Comparison of ENCODE assay signal across 21 mouse cellular contexts in the genomic region with DNA sequence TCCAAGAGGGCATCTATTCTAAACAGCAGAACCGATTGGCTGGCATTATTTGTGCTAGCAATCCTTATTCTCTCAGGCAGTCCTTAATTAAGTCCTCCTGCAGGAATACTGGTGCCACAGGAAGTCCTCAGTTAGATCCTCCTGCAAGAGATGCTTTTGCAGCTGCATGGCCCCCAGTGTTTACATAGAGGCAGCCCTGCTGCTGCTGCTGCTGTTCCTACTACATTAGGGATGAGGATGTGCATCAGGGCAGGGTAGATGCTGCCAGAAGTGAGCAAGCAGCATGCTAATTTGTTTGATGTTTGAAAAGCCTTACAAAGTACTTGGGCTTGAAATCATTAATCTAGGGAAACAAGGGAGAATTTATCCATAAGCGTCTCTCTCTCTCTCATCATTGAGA.
DNase-seq lines count a peak whose midpoint lies in the region; ATAC-seq lines count a peak whose summit lies in the region.
"Had no signal": no experiment of that assay in that cellular context is flagged by ENCODE, and none has a peak within 500 bp of the region (broad histone marks: within the 10 kb centered on the region; RNA-seq: fewer than 3 reads in every experiment).

No protein-coding gene starts in this region.

- H3K27me3 ChIP-seq in hindbrain, embryonic 15.5 days = no peaks in the 10 kb centered on the region
- no peaks in the 10 kb centered on the region for H3K27me3 ChIP-seq in hindbrain, embryonic 10.5 days (ENCODE audit: insufficient read depth, poor library complexity, severe bottlenecking)
- no peaks in the 10 kb centered on the region for H3K27me3 ChIP-seq in neural tube, embryonic 14.5 days (ENCODE audit: control insufficient read depth, insufficient read depth, low read length)
- H3K27me3 ChIP-seq in neural tube, embryonic 15.5 days (replicated peaks) = no peaks in the 10 kb centered on the region
- H3K27me3 ChIP-seq in intestine, embryonic 16.5 days (replicated peaks; ENCODE audit: control insufficient read depth, insufficient read depth, low read length) = no peaks in the 10 kb centered on the region
- H3K27me3 ChIP-seq: CH12.LX; forebrain, embryonic 15.5 days; heart, embryonic 13.5 days; Patski had no signal

- no peak overlapping the region for H3K27ac ChIP-seq in hindbrain, embryonic 15.5 days (replicated peaks)
- H3K27ac ChIP-seq in hindbrain, embryonic 10.5 days = no peak overlapping the region
- H3K27ac ChIP-seq in neural tube, embryonic 14.5 days (ENCODE audit: low read depth, low read length) = no peak overlapping the region
- 0 out of 2 replicates have a peak overlapping the region, but pooled peaks have one; percentile 23 for H3K27ac ChIP-seq in neural tube, embryonic 15.5 days (replicated peaks)
- H3K27ac ChIP-seq in intestine, embryonic 16.5 days (ENCODE audit: low read length) = no peak overlapping the region
- H3K27ac ChIP-seq: forebrain, embryonic 15.5 days; heart, embryonic 13.5 days had no signal

- H3K4me1 ChIP-seq in hindbrain, embryonic 15.5 days (replicated peaks) = no peaks in the 10 kb centered on the region
- H3K4me1 ChIP-seq in hindbrain, embryonic 10.5 days (replicated peaks) = no peaks in the 10 kb centered on the region
- H3K4me1 ChIP-seq in neural tube, embryonic 14.5 days (ENCODE audit: control insufficient read depth, insufficient read depth, low read length) = no peaks in the 10 kb centered on the region
- 0 out of 2 replicates have a peak, but pooled peaks cover 6% of the 10 kb centered on the region for H3K4me1 ChIP-seq in neural tube, embryonic 15.5 days
- no peaks in the 10 kb centered on the region for H3K4me1 ChIP-seq in intestine, embryonic 16.5 days (ENCODE audit: control insufficient read depth, insufficient read depth, low read length)
- H3K4me1 ChIP-seq: forebrain, embryonic 15.5 days; heart, embryonic 13.5 days had no signal

- H3K9me3 ChIP-seq in hindbrain, embryonic 15.5 days = no peaks in the 10 kb centered on the region
- no peaks in the 10 kb centered on the region for H3K9me3 ChIP-seq in hindbrain, embryonic 10.5 days
- no peaks in the 10 kb centered on the region for H3K9me3 ChIP-seq in neural tube, embryonic 14.5 days (ENCODE audit: control insufficient read depth, low read length)
- H3K9me3 ChIP-seq in neural tube, embryonic 15.5 days (replicated peaks) = no peaks in the 10 kb centered on the region
- H3K9me3 ChIP-seq in intestine, embryonic 16.5 days (ENCODE audit: control insufficient read depth, low read length) = no peaks in the 10 kb centered on the region
- H3K9me3 ChIP-seq: forebrain, embryonic 15.5 days; heart, embryonic 13.5 days had no signal

- H3K36me3 ChIP-seq in hindbrain, embryonic 15.5 days = no peaks in the 10 kb centered on the region
- H3K36me3 ChIP-seq in hindbrain, embryonic 10.5 days = no peaks in the 10 kb centered on the region
- no peaks in the 10 kb centered on the region for H3K36me3 ChIP-seq in neural tube, embryonic 14.5 days (ENCODE audit: control insufficient read depth, insufficient read depth, low read length)
- no peaks in the 10 kb centered on the region for H3K36me3 ChIP-seq in neural tube, embryonic 15.5 days
- no peaks in the 10 kb centered on the region for H3K36me3 ChIP-seq in intestine, embryonic 16.5 days (ENCODE audit: control insufficient read depth, insufficient read depth, low read length)
- H3K36me3 ChIP-seq: forebrain, embryonic 15.5 days; heart, embryonic 13.5 days had no signal

- peak; percentile 61; the same call in 1 of the 2 replicates for ATAC-seq in hindbrain, embryonic 15.5 days (ENCODE audit: low FRiP score, low read depth)
- ATAC-seq in neural tube, embryonic 14.5 days (ENCODE audit: low read depth) = 0 out of 2 replicates have a peak, but pooled peaks have one; percentile 60
- ATAC-seq in neural tube, embryonic 15.5 days (ENCODE audit: low FRiP score) = peak; percentile 57
- no peak for ATAC-seq in intestine, embryonic 16.5 days
- ATAC-seq: activated CD4-positive, CD25-positive, alpha-beta regulatory T cell, adult 4 months; forebrain, embryonic 15.5 days; inflammation-experienced regulatory T-cells, adult 6 months; Patski had no signal

- no peak overlapping the region for H3K9ac ChIP-seq in hindbrain, embryonic 15.5 days
- H3K9ac ChIP-seq in neural tube, embryonic 14.5 days (replicated peaks; ENCODE audit: low read depth, low read length) = no peak overlapping the region
- no peak overlapping the region for H3K9ac ChIP-seq in neural tube, embryonic 15.5 days (replicated peaks)
- H3K9ac ChIP-seq in intestine, embryonic 16.5 days (ENCODE audit: low read depth, low read length) = no peak overlapping the region
- H3K9ac ChIP-seq: forebrain, embryonic 15.5 days; heart, embryonic 13.5 days had no signal

- H3K4me2 ChIP-seq in hindbrain, embryonic 15.5 days = no peak overlapping the region
- H3K4me2 ChIP-seq in neural tube, embryonic 14.5 days (ENCODE audit: low read depth, low read length) = no peak overlapping the region
- H3K4me2 ChIP-seq in neural tube, embryonic 15.5 days = no peak overlapping the region
- H3K4me2 ChIP-seq in intestine, embryonic 16.5 days (ENCODE audit: low read depth, low read length) = no peak overlapping the region
- H3K4me2 ChIP-seq: forebrain, embryonic 15.5 days; heart, embryonic 13.5 days had no signal

- DNase-seq in hindbrain, embryonic 10.5 days (ENCODE audit: low spot score) = no peak
- DNase-seq in neural tube, embryonic 10.5 days (ENCODE audit: extremely low spot score, low spot score) = no peak
- DNase-seq: adrenal gland, adult 2 months; adrenal gland, postnatal 36 days; cerebellum, adult 11-12 months; cerebellum, adult 9-10 months; cerebellum, postnatal 25 days; gastrocnemius, postnatal 36 days; heart, adult 11 months; heart, postnatal 4 days; kidney, adult 11 months had no signal

- no peak overlapping the region for H3K4me3 ChIP-seq in hindbrain, embryonic 15.5 days
- no peak overlapping the region for H3K4me3 ChIP-seq in hindbrain, embryonic 10.5 days
- H3K4me3 ChIP-seq in neural tube, embryonic 14.5 days (ENCODE audit: low read depth, low read length) = no peak overlapping the region
- H3K4me3 ChIP-seq in neural tube, embryonic 15.5 days (replicated peaks) = no peak overlapping the region
- no peak overlapping the region for H3K4me3 ChIP-seq in intestine, embryonic 16.5 days (ENCODE audit: low read length)
- H3K4me3 ChIP-seq: forebrain, embryonic 15.5 days; heart, embryonic 13.5 days had no signal

- WGBS in hindbrain, embryonic 15.5 days = 56% methylated on average over 2 of the region's 2 CpGs
- WGBS in hindbrain, embryonic 10.5 days = 69% methylated on average over 2 of the region's 2 CpGs
- 68% methylated on average over 2 of the region's 2 CpGs for WGBS in neural tube, embryonic 14.5 days
- 39% methylated on average over 2 of the region's 2 CpGs for WGBS in neural tube, embryonic 15.5 days
- WGBS in intestine, embryonic 16.5 days = 56% methylated on average over 2 of the region's 2 CpGs
